Mouse (Mus musculus): ENCODE measurements around the gene Rhpn2. TPM values are rescaled to one million over a fixed set of nuclear protein-coding genes. Genes with fewer than 3 reads are reported as not detected.
"Not testable (repeated sequence)": the region's sequence is repeated elsewhere in the genome, so short reads cannot be mapped to it uniquely, and the experiment has no call there.

The Rhpn2 gene
- 21.4 TPM for polyA plus RNA-seq (2021)

GRCm38 (mm10) chr7:35333692-35334526, at the start of gene Rhpn2:
Gene Rhpn2 (plus strand): TSS chr7:35334170.
- in situ Hi-C loops (cut with MboI; ENCODE audit: low pct_unique_long_range_greater_than_20kb), result no loop called here
- ATAC-seq (peak; percentile 99), DNase-seq (ENCODE audit: low read depth, low spot score) (peak; percentile 93)
- POLR2A ChIA-PET, result interaction anchor here (1.3 to 1.7 kb wide), 3 partner anchors 11 to 62 kb away, joined by 3 to 6 read pairs (median 4); no protein-coding TSS in a partner anchor
- H3K27me3 ChIP-seq, result no peaks in the 10 kb centered on the region
- no peak for TF ChIP-seq CTCF (IDR thresholded peaks at IDR 0.05)
- CTCF ChIA-PET, result interaction anchor here (1.0 to 1.6 kb wide), 4 partner anchors 11 to 58 kb away, joined by 3 to 9 read pairs (median 3); no protein-coding TSS in a partner anchor

- POLR2A ChIA-PET, result interaction anchor here (0.5 kb wide), 1 partner anchor 34 kb away, joined by 3 read pairs; no protein-coding TSS in a partner anchor
- no peak for DNase-seq (ENCODE audit: low read depth, low spot score)
- no peaks in the 10 kb centered on the region for H3K27me3 ChIP-seq
- no peak for ATAC-seq
- in situ Hi-C loops (cut with MboI; ENCODE audit: low pct_unique_long_range_greater_than_20kb), result loop anchor here (5.0 kb wide), 1 partner anchor 99 kb away; no protein-coding TSS in a partner anchor
- CTCF ChIA-PET, result interaction anchor here (1.1 to 1.6 kb wide), 6 partner anchors 8 to 96 kb away, joined by 3 to 6 read pairs (median 4); partner anchors contain the start of gene Gpatch1
- no peak for TF ChIP-seq CTCF (IDR thresholded peaks at IDR 0.05)
These were observed 40.5 kb upstream of the Rhpn2 start for GRCm38 (mm10) chr7:35293464-35293863.

DNA sequence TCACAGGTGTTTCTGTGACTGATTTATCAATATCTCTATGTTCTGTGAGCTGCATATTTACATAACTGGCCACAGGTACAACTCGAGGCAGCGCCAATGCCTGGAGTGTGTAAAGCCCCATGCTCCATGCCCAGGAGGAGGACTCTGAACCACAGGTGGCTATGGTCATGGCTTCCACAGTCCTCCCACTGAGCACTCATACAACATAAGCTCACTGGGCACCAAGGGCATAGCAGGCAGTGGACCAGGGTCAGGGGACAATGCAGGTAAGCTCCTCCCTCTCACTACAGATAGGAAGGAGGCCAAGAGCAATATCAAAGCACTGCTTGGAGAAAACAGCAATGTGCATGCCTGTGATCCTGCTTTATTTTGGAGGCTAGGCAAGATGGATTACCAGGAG, 38.3 kb upstream of the Rhpn2 start:
- TF ChIP-seq CTCF (IDR thresholded peaks at IDR 0.05), result no peak
- in situ Hi-C loops (cut with MboI; ENCODE audit: low pct_unique_long_range_greater_than_20kb), result no loop called here
- ATAC-seq, result no peak

DNA sequence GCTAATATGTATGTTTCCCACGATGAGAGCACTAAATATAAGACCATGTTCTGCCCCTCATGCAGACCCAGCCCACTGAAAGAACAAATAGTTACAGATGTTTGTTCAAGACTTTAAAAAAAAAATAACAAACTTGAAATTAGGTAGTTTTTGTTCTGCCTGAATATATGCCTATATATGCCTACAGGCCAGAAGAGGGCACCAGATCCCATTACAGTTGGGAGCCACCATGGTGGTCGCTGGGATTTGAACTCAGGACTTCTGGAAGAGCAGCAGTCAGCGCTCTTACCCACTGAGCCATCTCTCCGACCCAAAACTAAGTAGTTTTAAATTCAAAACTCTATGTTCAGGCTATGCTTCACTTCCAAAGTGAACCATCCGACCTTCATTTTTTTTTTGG, 36.1 kb upstream of the Rhpn2 start:
- TF ChIP-seq CTCF (IDR thresholded peaks at IDR 0.05), result peak; percentile 44
- no peaks in the 10 kb centered on the region for H3K27me3 ChIP-seq
- in situ Hi-C loops (cut with MboI; ENCODE audit: low pct_unique_long_range_greater_than_20kb), result no loop called here
- CTCF ChIA-PET, result no interaction called here
- POLR2A ChIA-PET, result no interaction called here
- DNase-seq (ENCODE audit: low read depth, low spot score) (no peak), ATAC-seq (no peak)

More for the DNA sequence above, 38.3 kb upstream of the Rhpn2 start:
- ChIA-PET POLR2A (no interaction called here), CTCF (no interaction called here)
- no peak for DNase-seq (ENCODE audit: low read depth, low spot score)
- H3K27me3 ChIP-seq, result no peaks in the 10 kb centered on the region

DNA sequence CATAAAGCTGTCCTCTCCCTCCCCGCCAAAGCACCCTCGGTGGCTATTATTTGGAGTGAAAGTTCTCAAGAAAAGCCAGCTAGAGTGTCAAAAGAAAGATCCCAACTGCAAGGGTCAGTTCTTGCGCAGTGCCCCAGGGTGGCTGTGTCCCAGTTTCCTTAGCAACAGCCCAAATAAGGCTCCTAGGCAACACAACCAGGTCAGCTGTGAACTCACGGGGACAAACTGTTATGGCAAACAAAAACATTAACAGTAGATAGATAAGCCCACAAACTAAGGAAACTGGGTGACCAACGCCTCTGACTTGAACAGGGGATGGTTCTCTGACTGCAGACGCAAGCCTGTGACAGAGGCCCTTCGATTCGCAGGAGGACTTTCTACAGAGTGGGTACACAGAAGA, 34.3 kb upstream of the Rhpn2 start:
- POLR2A ChIA-PET, result no interaction called here
- in situ Hi-C loops (cut with MboI; ENCODE audit: low pct_unique_long_range_greater_than_20kb), result no loop called here
- ATAC-seq (no peak), DNase-seq (ENCODE audit: low read depth, low spot score) (no peak)
- TF ChIP-seq CTCF (IDR thresholded peaks at IDR 0.05), result no peak
- no peaks in the 10 kb centered on the region for H3K27me3 ChIP-seq
- CTCF ChIA-PET, result no interaction called here

GRCm38 (mm10) chr7:35300792-35301191, 33.2 kb upstream of the Rhpn2 start:
- ChIA-PET CTCF (no interaction called here), POLR2A (no interaction called here)
- no peak for ATAC-seq
- in situ Hi-C loops (cut with MboI; ENCODE audit: low pct_unique_long_range_greater_than_20kb), result no loop called here
- no peaks in the 10 kb centered on the region for H3K27me3 ChIP-seq
- no peak for DNase-seq (ENCODE audit: low read depth, low spot score)
- TF ChIP-seq CTCF (IDR thresholded peaks at IDR 0.05), result no peak

GRCm38 (mm10) chr7:35311214-35311613, 22.8 kb upstream of the Rhpn2 start:
- ATAC-seq, result no peak
- POLR2A ChIA-PET, result interaction anchor here (0.5 kb wide), 1 partner anchor 331 kb away, joined by 7 read pairs; no protein-coding TSS in a partner anchor
- TF ChIP-seq CTCF (IDR thresholded peaks at IDR 0.05), result no peak
- CTCF ChIA-PET, result no interaction called here
- DNase-seq (ENCODE audit: low read depth, low spot score), result no peak
- no peaks in the 10 kb centered on the region for H3K27me3 ChIP-seq
- in situ Hi-C loops (cut with MboI; ENCODE audit: low pct_unique_long_range_greater_than_20kb), result loop anchor here (10.0 kb wide), 1 partner anchor 244 kb away; the partner anchor contains the start of gene Nudt19

- no peaks in the 10 kb centered on the region for H3K27me3 ChIP-seq
- ATAC-seq (no peak), DNase-seq (ENCODE audit: low read depth, low spot score) (no peak)
- POLR2A ChIA-PET, result no interaction called here
- CTCF ChIA-PET, result no interaction called here
- TF ChIP-seq CTCF (IDR thresholded peaks at IDR 0.05), result no peak
- in situ Hi-C loops (cut with MboI; ENCODE audit: low pct_unique_long_range_greater_than_20kb), result loop anchor here (10.0 kb wide), 1 partner anchor 241 kb away; the partner anchor contains the start of gene Nudt19
These were observed 19.8 kb upstream of the Rhpn2 start for GRCm38 (mm10) chr7:35314156-35314555.

DNA sequence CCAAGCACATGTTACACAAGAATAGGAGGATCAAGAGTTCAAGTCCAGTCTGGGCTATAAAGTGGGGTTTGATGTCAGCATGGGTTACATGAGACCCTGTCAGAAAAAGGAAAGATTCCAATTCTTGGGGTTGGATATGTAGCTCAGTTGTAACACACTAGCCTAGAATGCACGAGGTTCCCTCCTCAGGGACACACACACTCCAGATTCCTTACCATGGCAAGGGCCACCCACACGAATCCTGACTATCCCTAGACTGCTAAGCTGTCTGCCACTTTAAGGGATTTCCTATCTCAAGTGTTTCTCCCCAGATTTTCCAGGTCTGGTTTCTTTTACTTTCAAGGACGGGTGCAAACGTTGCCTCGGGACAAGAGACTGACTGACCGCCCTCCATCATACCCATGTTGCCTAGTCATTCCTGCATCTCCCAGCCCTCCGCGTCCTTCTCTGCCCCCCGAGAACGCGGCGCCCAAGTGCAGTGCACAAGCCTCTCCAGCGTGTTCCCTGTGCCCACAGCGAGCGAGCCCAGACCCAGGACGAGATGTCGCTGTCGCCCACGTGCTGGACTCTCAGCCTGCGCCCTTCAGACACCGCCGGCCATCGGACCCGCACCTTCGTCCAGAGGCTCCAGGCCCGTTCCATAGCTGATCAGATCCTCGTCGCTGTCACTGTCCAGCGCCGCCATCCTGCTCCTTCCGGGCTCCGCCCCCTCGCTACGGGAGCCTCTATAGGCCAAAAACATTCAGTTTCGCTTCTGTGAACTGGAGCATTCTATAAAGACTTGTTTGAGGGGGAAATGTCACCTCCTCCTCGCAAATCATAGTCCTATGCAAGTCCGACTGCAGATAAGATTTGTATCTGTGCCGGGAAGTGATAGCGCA, 16.0 kb upstream of the Rhpn2 start, which contains the start of gene Gpatch1:
Gene Gpatch1, minus strand, starts transcription at position 712 of the 881 bp plus-strand sequence.
- in situ Hi-C loops (cut with MboI; ENCODE audit: low pct_unique_long_range_greater_than_20kb), result loop anchor here (10.0 kb wide), 1 partner anchor 237 kb away; the partner anchor contains the start of gene Nudt19
- ChIA-PET CTCF (interaction anchor here (1.4 kb wide), 2 partner anchors 12 to 24 kb away, joined by 3 to 6 read pairs; no protein-coding TSS in a partner anchor), POLR2A (interaction anchor here (0.6 kb wide), 1 partner anchor 511 kb away, joined by 5 read pairs; no protein-coding TSS in a partner anchor)
- ATAC-seq, result peak; percentile 85
- TF ChIP-seq CTCF (IDR thresholded peaks at IDR 0.05), result no peak
- DNase-seq (ENCODE audit: low read depth, low spot score), result no peak
- no peaks in the 10 kb centered on the region for H3K27me3 ChIP-seq

- ATAC-seq; DNase-seq (ENCODE audit: low read depth, low spot score); CTCF ChIA-PET; H3K27me3 ChIP-seq; POLR2A ChIA-PET: not testable (repeated sequence)
- in situ Hi-C loops (cut with MboI; ENCODE audit: low pct_unique_long_range_greater_than_20kb), result loop anchor here (10.0 kb wide), 1 partner anchor 236 kb away; the partner anchor contains the start of gene Nudt19
These were observed 14.7 kb upstream of the Rhpn2 start for GRCm38 (mm10) chr7:35319221-35319620.

Data from Patski (cell line).